Comparison of ENCODE assay signal across 15 mouse cellular contexts in the genomic region with DNA sequence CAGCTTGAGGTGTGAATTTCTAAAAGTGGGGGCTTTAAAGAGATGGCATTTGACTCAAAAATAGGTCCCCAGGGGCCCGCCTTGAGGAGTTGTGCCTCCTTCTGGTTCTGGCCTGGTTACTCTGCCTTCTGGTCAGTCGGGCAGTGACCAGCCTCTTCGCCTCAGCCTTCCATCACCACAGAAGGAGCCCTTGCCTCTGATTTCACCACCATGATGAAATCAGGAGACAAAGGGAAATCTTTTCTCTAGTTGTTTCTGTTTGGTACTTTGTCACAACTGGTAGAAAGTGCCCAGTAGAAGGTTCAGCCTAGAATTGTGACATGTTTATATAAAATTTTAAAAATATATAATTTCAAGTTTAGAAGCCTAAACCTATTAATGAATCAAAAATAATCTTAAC.
"Had no signal": no experiment of that assay in that cellular context is flagged by ENCODE, and none has a peak within 500 bp of the region (broad histone marks: within the 10 kb centered on the region; RNA-seq: fewer than 3 reads in every experiment).

No protein-coding gene starts in this region.

- DNase-seq: retina, postnatal 1 day; right cerebral cortex, adult 18-20 months; right cerebral cortex, postnatal 14 days; right cerebral cortex, postnatal 25 days; right cerebral cortex, postnatal 4 days; spleen, adult 18-20 months; thymus, adult 2 months; thymus, postnatal 14 days; thymus, postnatal 25 days; thymus, postnatal 36 days; thymus, postnatal 4 days had no signal

- H3K36me3 ChIP-seq: neural tube, embryonic 12.5 days; neural tube, embryonic 13.5 days; neural tube, embryonic 15.5 days; stomach, embryonic 15.5 days had no signal

- H3K27me3 ChIP-seq: neural tube, embryonic 12.5 days; neural tube, embryonic 13.5 days; neural tube, embryonic 15.5 days; stomach, embryonic 15.5 days had no signal

- H3K4me2 ChIP-seq: neural tube, embryonic 12.5 days; neural tube, embryonic 13.5 days; neural tube, embryonic 15.5 days; stomach, embryonic 15.5 days had no signal

- H3K4me3 ChIP-seq: neural tube, embryonic 12.5 days; neural tube, embryonic 13.5 days; neural tube, embryonic 15.5 days; stomach, embryonic 15.5 days had no signal
